Mouse (Mus musculus): ENCODE measurements around the gene Hivep3.

GRCm38 (mm10) chr4:120172050-120172684 is 438.6 kb downstream of the Hivep3 start:
- TF ChIP-seq CTCF (IDR thresholded peaks at IDR 0.05; ENCODE audit: control insufficient read depth, insufficient read depth, insufficient replicate concordance, low read depth, low read length) (no peak), POLR2A (IDR thresholded peaks at IDR 0.05; ENCODE audit: control insufficient read depth, low read depth, low read length) (no peak)
